Mouse (Mus musculus) stomach, postnatal 0 days (tissue): ENCODE measurements around the gene Sephs2. TPM values are rescaled to one million over a fixed set of nuclear protein-coding genes. Genes with fewer than 3 reads are reported as not detected.

ENCODE experiments used
- ATAC-seq: fragments of 200-750 bp; cut with Nextera tagmentation; 2 replicates; pipeline ENCODE4 v1.8.0; 2017; ENCODE audit not compliant: low FRiP score, low TSS enrichment
- DNase-seq: peaks from one replicate; pipeline ENCODE4 v3.0.0-alpha.2; 2016; ENCODE audit warnings: low spot score
- H3K27ac ChIP-seq: fragments of 300-500 bp; sonication (generic); replicated peaks from 2 replicates; pipeline ENCODE4 v1.5.1; 2014; ENCODE audit warnings: mild to moderate bottlenecking, control low read depth
- H3K27me3 ChIP-seq: fragments of 300-500 bp; sonication (generic); 2 replicates; pipeline ENCODE4 v1.6.1; 2014; ENCODE audit warnings: low read length; ENCODE audit not compliant: control insufficient read depth, insufficient read depth
- H3K36me3 ChIP-seq: fragments of 300-500 bp; sonication (generic); 2 replicates; pipeline ENCODE4 v1.6.1; 2014; ENCODE audit warnings: low read length, mixed read lengths; ENCODE audit not compliant: control insufficient read depth, insufficient read depth
- H3K4me1 ChIP-seq: fragments of 300-500 bp; sonication (generic); replicated peaks from 2 replicates; pipeline ENCODE4 v1.6.1; 2014; ENCODE audit warnings: antibody characterized with exemption; ENCODE audit not compliant: control insufficient read depth, insufficient read depth
- H3K4me2 ChIP-seq: fragments of 300-500 bp; sonication (generic); replicated peaks from 2 replicates; pipeline ENCODE4 v1.6.1; 2014; ENCODE audit warnings: low read depth, mild to moderate bottlenecking, control low read depth, moderate library complexity
- H3K4me3 ChIP-seq: fragments of 300-500 bp; sonication (generic); 2 replicates; pipeline ENCODE4 v1.5.1; 2014; ENCODE audit warnings: low read depth, low read length, control low read depth
- H3K9ac ChIP-seq: fragments of 300-500 bp; sonication (generic); 2 replicates; pipeline ENCODE4 v1.6.1; 2014; ENCODE audit warnings: mild to moderate bottlenecking, low read length, control low read depth, mixed read lengths
- H3K9me3 ChIP-seq: fragments of 300-500 bp; sonication (generic); 2 replicates; pipeline ENCODE4 v1.6.1; 2016; ENCODE audit warnings: low read length; ENCODE audit not compliant: control insufficient read depth
- CTCF ChIP-seq: IDR thresholded peaks from 2 replicates; pipeline ENCODE4 v1.5.1; 2016; ENCODE audit warnings: antibody characterized with exemption, low read depth, mild to moderate bottlenecking, moderate library complexity
- EP300 ChIP-seq: optimal IDR thresholded peaks from 2 replicates; pipeline ENCODE3; 2016; ENCODE audit warnings: antibody characterized with exemption
- WGBS: fragments of 180-500 bp; shearing (Covaris S2); extraction: QIAGEN DNeasy Blood & Tissue Kit; methylation state at CpG from one replicate; pipeline ENCODE4 v1.1.7; 2014; 5-methylcytosine and 5-hydroxymethylcytosine counted together
- polyA plus RNA-seq: library from polyadenylated mRNA; unstranded; fragments of >200 nt; fragmentation: Nextera tagmentation; extraction: Ambion mirVana; gene quantifications from 2 replicates; pipeline ENCODE4 v1.2.1, GENCODE M21; 2015

Gene Sephs2
- polyA plus RNA-seq, 1 experiment from 2014 or later, result 113 TPM

GRCm38 (mm10) chr7:127225147-127225995, 48.5 kb downstream of the Sephs2 start:
- 0 out of 2 replicates have a peak, but pooled peaks cover 2% of the 10 kb centered on the region for H3K36me3 ChIP-seq
- H3K27me3 ChIP-seq, result no peaks in the 10 kb centered on the region
- H3K27ac ChIP-seq, result no peak overlapping the region
- ATAC-seq (no peak), DNase-seq (no peak)
- H3K4me3 ChIP-seq, result no peak overlapping the region
- TF ChIP-seq CTCF (no peak), EP300 (no peak)
- 76% methylated on average over 11 of the region's 11 CpGs for WGBS
- no peaks in the 10 kb centered on the region for H3K4me1 ChIP-seq
- H3K4me2 ChIP-seq, result no peak overlapping the region
- no peaks in the 10 kb centered on the region for H3K9me3 ChIP-seq
- H3K9ac ChIP-seq, result no peak overlapping the region

GRCm38 (mm10) chr7:127224616-127225015, 49.2 kb downstream of the Sephs2 start:
- Histone ChIP-seq H3K9ac (no peak overlapping the region), H3K4me2 (no peak overlapping the region), H3K4me1 (no peaks in the 10 kb centered on the region), H3K9me3 (no peaks in the 10 kb centered on the region), H3K27me3 (no peaks in the 10 kb centered on the region), H3K4me3 (no peak overlapping the region), H3K27ac (no peak overlapping the region), H3K36me3 (no peaks in the 10 kb centered on the region)
- WGBS, result 86% methylated on average over 6 of the region's 6 CpGs
- no peak for ATAC-seq
- DNase-seq, result no peak
- no peak for TF ChIP-seq CTCF
- no peak for TF ChIP-seq EP300

- Histone ChIP-seq H3K4me2 (no peak overlapping the region), H3K27me3 (no peaks in the 10 kb centered on the region), H3K36me3 (no peaks in the 10 kb centered on the region), H3K9me3 (no peaks in the 10 kb centered on the region), H3K9ac (no peak overlapping the region), H3K27ac (no peak overlapping the region), H3K4me1 (no peaks in the 10 kb centered on the region), H3K4me3 (no peak overlapping the region)
- ATAC-seq (no peak), DNase-seq (no peak)
- WGBS, result 79% methylated on average over 6 of the region's 6 CpGs
- TF ChIP-seq EP300 (no peak), CTCF (no peak)
Observed at GRCm38 (mm10) chr7:127223515-127224478, 50.1 kb downstream of the Sephs2 start.

- Histone ChIP-seq H3K4me1 (no peaks in the 10 kb centered on the region), H3K27me3 (no peaks in the 10 kb centered on the region), H3K9ac (no peak overlapping the region), H3K4me2 (no peak overlapping the region), H3K4me3 (no peak overlapping the region), H3K36me3 (no peaks in the 10 kb centered on the region), H3K27ac (no peak overlapping the region), H3K9me3 (no peaks in the 10 kb centered on the region)
- DNase-seq (no peak), ATAC-seq (no peak)
- WGBS, result 95% methylated on average over 3 of the region's 3 CpGs
- TF ChIP-seq EP300, result no peak
Observed at GRCm38 (mm10) chr7:127223106-127223505, 50.7 kb downstream of the Sephs2 start.

Other genes with a start within 250 kb of the Sephs2 start
- gene Maz, start 247.0 kb downstream of the Sephs2 start, polyA plus RNA-seq, result 21.3 and 25.5 TPM in 2 replicates
- gene Kif22, start 231.6 kb downstream of the Sephs2 start, polyA plus RNA-seq, result 20.8 and 24.4 TPM in 2 replicates
- 1.8 and 2.0 TPM in 2 replicates for gene Zg16, start 186.7 kb downstream of the Sephs2 start, polyA plus RNA-seq
- gene AI467606, start 182.7 kb downstream of the Sephs2 start, polyA plus RNA-seq, result 4.0 and 4.1 TPM in 2 replicates
- gene Qprt, start 151.8 kb downstream of the Sephs2 start, polyA plus RNA-seq, result 0.89 and 1.4 TPM in 2 replicates
- 0.21 and 0.22 TPM in 2 replicates for gene Spn, start 136.2 kb downstream of the Sephs2 start, polyA plus RNA-seq
- 22.8 and 25.2 TPM in 2 replicates for gene Cd2bp2, start 78.0 kb downstream of the Sephs2 start, polyA plus RNA-seq
- 11.7 and 12.1 TPM in 2 replicates for gene Tbc1d10b, start 65.6 kb downstream of the Sephs2 start, polyA plus RNA-seq
- gene Mylpf, start 65.2 kb downstream of the Sephs2 start, polyA plus RNA-seq, result 11.7 and 15.9 TPM in 2 replicates
- gene Zfp553, start 41.0 kb downstream of the Sephs2 start, polyA plus RNA-seq, result 11.4 and 12.2 TPM in 2 replicates
- 7.0 and 7.9 TPM in 2 replicates for gene Sept1, start 40.9 kb downstream of the Sephs2 start, polyA plus RNA-seq
- gene Zfp771, start 29.8 kb downstream of the Sephs2 start, polyA plus RNA-seq, result 27.3 and 29.6 TPM in 2 replicates
- gene Dctpp1, start 13.3 kb downstream of the Sephs2 start, polyA plus RNA-seq, result 79.8 and 84.5 TPM in 2 replicates
- gene Itgal, start 22.2 kb upstream of the Sephs2 start, polyA plus RNA-seq, result 0.80 and 1.1 TPM in 2 replicates
- gene Zfp768, start 71.5 kb upstream of the Sephs2 start, polyA plus RNA-seq, result 9.0 and 11.0 TPM in 2 replicates
- gene Zfp747, start 102.0 kb upstream of the Sephs2 start, polyA plus RNA-seq, result 4.9 and 5.4 TPM in 2 replicates
- 3.0 and 3.1 TPM in 2 replicates for gene 9130019O22Rik, start 113.1 kb upstream of the Sephs2 start, polyA plus RNA-seq
- 3.3 and 3.9 TPM in 2 replicates for gene E430018J23Rik, start 119.6 kb upstream of the Sephs2 start, polyA plus RNA-seq
- 4.0 and 4.3 TPM in 2 replicates for gene Zfp764, start 132.8 kb upstream of the Sephs2 start, polyA plus RNA-seq
- 15.6 and 17.8 TPM in 2 replicates for gene Zfp688, start 148.0 kb upstream of the Sephs2 start, polyA plus RNA-seq
- 2.1 and 2.9 TPM in 2 replicates for gene Zfp689, start 175.1 kb upstream of the Sephs2 start, polyA plus RNA-seq
- 30.4 and 36.5 TPM in 2 replicates for gene Prr14, start 185.6 kb upstream of the Sephs2 start, polyA plus RNA-seq
- 8.7 and 9.3 TPM in 2 replicates for gene Fbrs, start 205.1 kb upstream of the Sephs2 start, polyA plus RNA-seq
- gene Srcap, start 237.9 kb upstream of the Sephs2 start, polyA plus RNA-seq, result 13.0 TPM in 2 replicates
- gene Gm42715, start 245.5 kb upstream of the Sephs2 start, polyA plus RNA-seq, result 6.1 and 6.4 TPM in 2 replicates